ENCODE assay signal across 8 mouse cellular contexts in genomic region chr10:125388876-125389786, GRCm38 (mm10). TPM values are rescaled to one million over a fixed set of nuclear protein-coding genes. Genes with fewer than 3 reads are reported as not detected.
A peak's percentile ranks its signal among the peaks of the same experiment; 100 is the strongest.
DNase-seq lines count a peak whose midpoint lies in the region; ATAC-seq lines count a peak whose summit lies in the region.

Gene Slc16a7 (minus strand): TSS chr10:125389465.

- peak within 1 kb of the TSS; percentile 85 for H3K4me3 ChIP-seq in limb, embryonic 10.5 days
- peak within 1 kb of the TSS; percentile 72 for H3K4me3 ChIP-seq in midbrain, embryonic 11.5 days (ENCODE audit: low read depth, low read length)

- peak; percentile 60 for ATAC-seq in granulocyte monocyte progenitor cell, adult 5-6 weeks (replicated peaks; ENCODE audit: poor library complexity, severe bottlenecking)
- peak; percentile 97 for ATAC-seq in midbrain, embryonic 11.5 days (ENCODE audit: low FRiP score)

- peak within 1 kb of the TSS; percentile 87 for H3K4me2 ChIP-seq in midbrain, embryonic 11.5 days

- peak within 1 kb of the TSS; percentile 88 for H3K27ac ChIP-seq in limb, embryonic 10.5 days
- no peak within 1 kb of the TSS for H3K27ac ChIP-seq in midbrain, embryonic 11.5 days (ENCODE audit: low read depth, low read length)

- H3K4me1 ChIP-seq in limb, embryonic 10.5 days = peaks cover 7% of the 10 kb centered on the region
- peaks cover 7% of the 10 kb centered on the region for H3K4me1 ChIP-seq in midbrain, embryonic 11.5 days (ENCODE audit: control insufficient read depth, insufficient read depth, low read length)

- WGBS in limb, embryonic 10.5 days = 1% methylated on average over 67 of the region's 67 CpGs
- under 1% methylated on average over 52 of the region's 67 CpGs for WGBS in midbrain, embryonic 11.5 days

- H3K9ac ChIP-seq in midbrain, embryonic 11.5 days (ENCODE audit: low read length) = peak within 1 kb of the TSS; percentile 71

- H3K27me3 ChIP-seq in limb, embryonic 10.5 days (ENCODE audit: low read depth, poor library complexity, severe bottlenecking) = peaks cover 17% of the 10 kb centered on the region
- H3K27me3 ChIP-seq in midbrain, embryonic 11.5 days (ENCODE audit: control insufficient read depth, insufficient read depth, low read length) = peaks cover 2% of the 10 kb centered on the region; the same call in 1 of the 2 replicates

- DNase-seq in adrenal gland, adult (ENCODE audit: inconsistent age in 2 of 2, low spot score in 1 of 2) = peak; percentile 80 to 94
- DNase-seq in embryo, embryonic 10 days (ENCODE audit: low spot score) = peak; percentile 85
- DNase-seq in kidney, adult 18-20 months = peak; percentile 79
- DNase-seq in limb, embryonic 10.5 days (ENCODE audit: low spot score) = peak; percentile 83
- DNase-seq in midbrain, embryonic 11.5 days (ENCODE audit: low spot score, missing footprints) = peak; percentile 98
- peak; percentile 16 for DNase-seq in skeletal muscle tissue, adult 2 months (ENCODE audit: low read depth, low spot score)
- peak; percentile 87 for DNase-seq in yolk sac, embryonic 10.5 days (ENCODE audit: low spot score)

- H3K9me3 ChIP-seq in limb, embryonic 10.5 days (replicated peaks) = no peaks in the 10 kb centered on the region
- no peaks in the 10 kb centered on the region for H3K9me3 ChIP-seq in midbrain, embryonic 11.5 days (ENCODE audit: control insufficient read depth, low read length)

- H3K36me3 ChIP-seq in limb, embryonic 10.5 days = no peaks in the 10 kb centered on the region
- no peaks in the 10 kb centered on the region for H3K36me3 ChIP-seq in midbrain, embryonic 11.5 days (ENCODE audit: control insufficient read depth, insufficient read depth, low read length)

RNA-seq across cellular contexts. Expression of gene Slc16a7, which starts in this region (rescaled TPM):
- 12.0 and 12.8 TPM in 2 replicates for total RNA-seq in granulocyte monocyte progenitor cell, adult 5-6 weeks (2014; fragmentation: Nextera tagmentation)
- total RNA-seq in granulocyte monocyte progenitor cell, adult 5-6 weeks (2017) = 17.5 and 23.9 TPM in 2 replicates
- polyA plus RNA-seq in limb, embryonic 10.5 days (2016; fragmentation: Nextera tagmentation; extraction: Ambion mirVana) = 2.8 and 3.1 TPM in 2 replicates
- polyA plus RNA-seq in midbrain, embryonic 11.5 days (2014; fragmentation: Nextera tagmentation; extraction: Ambion mirVana) = 2.2 and 2.6 TPM in 2 replicates

Comparison
In these comparisons a context has a peak if more than half of its experiments do, and no peak if none do; other contexts are left out.
1. DNase-seq: peak in every context shown above with its lines; median percentile 98 in midbrain, embryonic 11.5 days; 87 in adrenal gland, adult; 87 in yolk sac, embryonic 10.5 days; 85 in embryo, embryonic 10 days; 83 in limb, embryonic 10.5 days; 79 in kidney, adult 18-20 months; 16 in skeletal muscle tissue, adult 2 months.